Mouse (Mus musculus) E14TG2a.4 (cell line): ENCODE data around the gene Prodh2.
"Not testable (repeated sequence)": the region's sequence is repeated elsewhere in the genome, so short reads cannot be mapped to it uniquely, and the experiment has no call there.

ENCODE experiments used
- H3K27me3 ChIP-seq: 2 replicates; pipeline ENCODE4 v1.6.1; 2014; ENCODE audit warnings: low read length, control low read depth; ENCODE audit not compliant: insufficient read depth
- H3K36me3 ChIP-seq: 2 replicates; pipeline ENCODE4 v1.6.1; 2014; ENCODE audit warnings: low read length, control low read depth; ENCODE audit not compliant: insufficient read depth
- H3K4me1 ChIP-seq: replicated peaks from 2 replicates; pipeline ENCODE4 v1.6.1; 2014; ENCODE audit warnings: low read depth, low read length, control low read depth
- H3K4me3 ChIP-seq: replicated peaks from 2 replicates; pipeline ENCODE4 v1.5.1; 2014; ENCODE audit warnings: mild to moderate bottlenecking, low read length
- H3K9me3 ChIP-seq: 2 replicates; pipeline ENCODE4 v1.6.1; 2014; ENCODE audit warnings: low read length, control low read depth
- CTCF ChIP-seq: conservative IDR thresholded peaks from 2 replicates; pipeline ENCODE4 v1.5.1; 2014; ENCODE audit warnings: low read length
- NANOG ChIP-seq: IDR thresholded peaks from 2 replicates; pipeline ENCODE4 v1.6.1; 2014; ENCODE audit warnings: borderline replicate concordance, low read length, mixed read lengths
- POU5F1 ChIP-seq: IDR thresholded peaks from 2 replicates; pipeline ENCODE4 v1.6.1; 2014; ENCODE audit warnings: low read length, borderline replicate concordance

Prodh2 gene

DNA sequence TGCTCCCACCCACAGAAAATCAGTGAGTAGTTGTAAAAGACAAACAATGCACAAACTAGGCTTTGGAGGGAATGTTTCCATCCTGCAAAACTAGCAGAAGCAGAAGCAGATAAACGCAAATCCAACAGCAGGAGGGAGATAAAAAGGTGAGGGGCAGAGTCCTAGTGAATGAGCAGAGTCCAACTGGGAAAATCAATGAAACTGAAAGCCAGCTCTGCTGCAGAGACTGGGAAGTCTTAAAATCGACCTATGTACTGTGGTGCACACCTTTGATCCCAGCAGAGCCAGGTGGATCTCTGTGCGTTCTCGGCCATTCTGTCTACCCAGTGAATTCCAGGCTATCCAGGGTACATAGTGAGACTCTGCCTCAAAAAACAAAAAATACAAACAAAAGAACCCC lies 18.4 kb upstream of the Prodh2 start:
- no peak overlapping the region for H3K4me3 ChIP-seq
- H3K36me3 ChIP-seq: peaks cover 92% of the 10 kb centered on the region
- peaks cover 47% of the 10 kb centered on the region for H3K4me1 ChIP-seq
- no peaks in the 10 kb centered on the region for H3K27me3 ChIP-seq
- TF ChIP-seq CTCF: no peak
- no peak for TF ChIP-seq NANOG
- TF ChIP-seq POU5F1: no peak
- H3K9me3 ChIP-seq: peaks cover 27% of the 10 kb centered on the region

DNA sequence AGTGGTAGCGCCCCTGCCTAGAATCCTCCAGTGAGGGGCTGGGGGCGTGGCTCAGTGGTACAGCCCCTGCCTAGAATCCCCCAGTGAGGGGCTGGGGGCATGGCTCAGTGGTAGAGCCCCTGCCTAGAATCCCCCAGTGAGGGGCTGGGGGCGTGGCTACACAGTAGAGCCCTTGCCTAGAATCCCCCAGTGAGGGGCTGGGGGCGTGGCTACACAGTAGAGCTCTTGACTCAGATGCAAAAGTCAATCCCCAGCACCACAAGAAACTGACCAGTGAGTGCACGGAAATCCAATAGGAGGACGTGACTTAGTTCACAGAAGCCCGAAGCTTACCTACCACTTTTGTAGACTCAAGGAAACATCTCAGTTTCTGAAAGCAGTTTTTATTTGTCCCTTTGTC lies 17.3 kb upstream of the Prodh2 start:
- not testable (repeated sequence) for H3K27me3 ChIP-seq, H3K4me3 ChIP-seq
- H3K4me1 ChIP-seq: peaks cover 41% of the 10 kb centered on the region
- peaks cover 88% of the 10 kb centered on the region for H3K36me3 ChIP-seq
- peaks cover 27% of the 10 kb centered on the region for H3K9me3 ChIP-seq

DNA sequence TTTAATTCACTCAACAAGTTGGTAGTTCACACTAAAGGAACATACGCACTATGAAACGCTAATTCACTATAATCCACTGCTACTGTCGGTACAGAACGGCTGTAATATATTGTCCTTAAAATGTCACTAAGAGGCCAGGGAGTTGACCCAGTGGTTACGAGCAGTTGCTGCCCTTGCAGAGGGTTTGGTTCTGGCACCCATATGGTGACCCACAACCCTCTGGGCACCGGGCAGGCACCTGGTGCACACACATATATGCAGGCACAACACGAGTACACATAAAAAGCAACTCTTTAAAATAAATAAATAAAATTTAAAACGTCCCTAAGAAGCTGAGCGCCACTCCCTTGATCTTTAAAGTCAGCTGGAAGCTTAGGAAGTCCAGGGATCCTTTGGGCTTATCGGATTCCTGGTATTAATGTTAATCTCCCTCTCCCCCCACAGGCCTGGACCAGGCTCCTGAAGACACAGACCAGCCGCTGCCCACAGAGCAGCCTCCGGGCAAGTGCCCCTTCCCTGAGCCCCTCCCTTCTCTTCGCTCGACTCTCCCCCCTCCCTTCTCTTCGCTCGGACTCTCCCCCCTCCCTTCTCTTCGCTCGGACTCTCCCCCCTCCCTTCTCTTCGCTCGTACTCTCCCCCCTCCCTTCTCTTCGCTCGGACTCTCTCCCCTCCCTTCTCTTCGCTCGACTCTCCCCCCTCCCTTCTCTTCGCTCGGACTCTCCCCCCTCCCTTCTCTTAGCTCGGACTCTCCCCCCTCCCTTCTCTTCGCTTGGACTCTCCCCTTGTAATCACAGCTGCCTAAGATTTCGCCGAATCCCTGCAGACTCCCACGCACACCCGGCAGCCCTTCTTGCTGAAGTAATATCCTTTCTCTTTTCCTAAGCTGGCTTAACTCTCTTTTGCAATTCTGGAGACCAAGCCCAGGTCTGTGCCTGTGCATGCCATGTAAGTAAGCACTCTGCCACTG lies 15.7 kb upstream of the Prodh2 start:
- Histone ChIP-seq H3K36me3 (peaks cover 88% of the 10 kb centered on the region), H3K27me3 (no peaks in the 10 kb centered on the region), H3K4me3 (no peak overlapping the region), H3K9me3 (peaks cover 27% of the 10 kb centered on the region), H3K4me1 (peaks cover 42% of the 10 kb centered on the region)
- TF ChIP-seq POU5F1 (no peak), CTCF (no peak), NANOG (no peak)

DNA sequence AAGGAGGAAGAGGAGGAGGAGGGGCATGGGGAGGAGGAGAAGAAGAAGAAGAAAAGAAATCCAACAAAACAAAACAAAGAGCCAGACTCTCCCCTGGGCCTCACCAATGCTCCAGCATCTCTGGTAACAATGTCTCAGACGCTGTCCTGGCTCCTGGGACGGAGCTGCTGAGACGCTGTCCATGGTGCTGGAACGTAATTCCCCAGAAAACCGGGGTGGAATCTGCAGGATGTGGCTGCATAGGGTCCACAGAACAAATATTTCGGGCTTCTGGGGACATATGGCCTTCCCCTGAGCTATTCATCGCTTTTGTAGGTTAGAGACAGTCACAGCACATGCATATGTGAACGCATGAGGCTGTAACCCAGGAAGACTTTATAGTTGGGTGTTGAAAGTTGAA lies 9.2 kb upstream of the Prodh2 start:
- Histone ChIP-seq H3K36me3 (peaks cover 88% of the 10 kb centered on the region), H3K4me1 (peaks cover 29% of the 10 kb centered on the region), H3K4me3 (no peak overlapping the region), H3K27me3 (no peaks in the 10 kb centered on the region), H3K9me3 (peaks cover 25% of the 10 kb centered on the region)
- TF ChIP-seq CTCF (no peak), NANOG (no peak), POU5F1 (no peak)

DNA sequence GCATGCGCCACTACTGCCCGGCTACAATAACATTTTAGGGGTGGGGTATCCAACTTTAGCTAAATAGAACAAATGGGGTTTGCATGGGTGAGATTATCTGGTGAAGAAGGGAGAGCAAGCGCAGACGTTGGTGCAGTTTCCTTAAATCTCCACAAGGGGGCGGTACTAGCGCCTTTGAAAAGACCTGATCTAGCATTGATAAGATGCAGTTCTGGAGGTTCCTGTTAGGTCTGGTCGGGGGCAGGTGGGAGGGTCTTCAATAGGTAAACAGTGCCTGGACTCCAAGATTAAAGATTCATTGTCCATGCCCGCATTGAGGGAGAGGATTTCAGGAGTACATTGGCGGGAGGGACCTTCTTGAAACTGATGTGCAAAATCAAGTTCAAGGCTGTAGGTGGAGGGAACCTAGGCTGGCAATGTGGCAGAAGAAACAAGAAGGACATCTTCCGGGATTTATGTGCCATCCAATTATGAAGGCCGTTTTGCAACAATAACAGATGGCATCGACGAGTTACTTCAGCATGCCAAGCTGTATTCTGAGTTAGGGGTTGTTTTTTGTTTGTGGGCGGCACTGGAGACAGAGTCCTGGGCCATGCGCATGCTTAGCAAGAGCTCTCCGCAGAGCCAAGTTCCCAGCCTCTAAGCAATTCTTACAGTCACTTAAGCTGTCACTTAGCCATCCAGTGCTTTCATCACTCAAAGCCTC lies 3.0 kb upstream of the Prodh2 start:
- Histone ChIP-seq H3K4me3 (peak overlapping the region; percentile 61; the same call in 1 of the 2 replicates), H3K36me3 (peaks cover 36% of the 10 kb centered on the region), H3K4me1 (peaks cover 41% of the 10 kb centered on the region), H3K9me3 (peaks cover 26% of the 10 kb centered on the region), H3K27me3 (peaks cover 8% of the 10 kb centered on the region; the same call in 1 of the 2 replicates)
- no peak for TF ChIP-seq NANOG
- peak; percentile 85 for TF ChIP-seq CTCF

DNA sequence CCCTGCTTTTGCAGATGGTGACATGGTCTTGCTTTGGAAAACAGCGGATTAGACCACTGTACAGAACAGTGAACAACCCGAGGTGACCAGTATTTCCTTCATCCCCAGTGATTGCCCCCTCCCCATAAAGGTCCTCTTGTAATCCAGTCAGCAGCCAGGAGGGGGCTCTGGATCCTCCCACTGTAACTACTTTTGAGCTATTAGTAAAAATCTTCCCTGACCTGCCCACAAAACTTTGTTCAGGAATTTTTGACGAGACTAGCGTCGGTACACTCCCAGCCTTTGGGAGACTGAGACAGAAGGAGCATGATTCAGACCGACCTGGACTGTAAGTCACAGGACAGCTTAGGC lies 2.5 kb upstream of the Prodh2 start:
- Histone ChIP-seq H3K27me3 (peaks cover 8% of the 10 kb centered on the region; the same call in 1 of the 2 replicates), H3K4me1 (peaks cover 41% of the 10 kb centered on the region), H3K9me3 (peaks cover 25% of the 10 kb centered on the region), H3K4me3 (peak overlapping the region; percentile 61), H3K36me3 (peaks cover 31% of the 10 kb centered on the region)
- TF ChIP-seq POU5F1 (no peak), NANOG (no peak), CTCF (peak; percentile 55)

DNA sequence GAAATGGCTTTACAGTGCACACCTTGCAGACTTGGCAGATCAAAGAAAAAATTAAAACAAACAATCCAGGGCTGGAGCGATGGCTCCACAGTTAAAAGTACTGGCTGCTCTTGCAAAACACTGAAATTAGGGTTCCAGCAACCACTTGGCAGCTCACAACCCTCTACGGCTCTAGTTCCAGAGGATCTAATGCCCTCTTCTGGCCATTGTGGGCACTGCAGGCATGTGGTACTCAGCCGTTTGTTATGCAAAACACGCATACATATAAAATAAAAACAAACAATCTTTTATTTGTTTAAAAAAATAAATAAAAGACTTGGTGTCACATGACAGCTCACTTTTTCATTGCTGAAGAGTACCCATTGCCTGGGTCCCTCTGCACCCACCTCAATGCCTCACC lies 657 bp upstream of the Prodh2 start:
- Histone ChIP-seq H3K27me3 (peaks cover 8% of the 10 kb centered on the region; the same call in 1 of the 2 replicates), H3K4me3 (no peak overlapping the region), H3K9me3 (peaks cover 8% of the 10 kb centered on the region), H3K4me1 (peaks cover 41% of the 10 kb centered on the region), H3K36me3 (peaks cover 12% of the 10 kb centered on the region)
- TF ChIP-seq CTCF (peak; percentile 95), NANOG (no peak), POU5F1 (peak; percentile 47; the same call in 1 of the 2 replicates)

DNA sequence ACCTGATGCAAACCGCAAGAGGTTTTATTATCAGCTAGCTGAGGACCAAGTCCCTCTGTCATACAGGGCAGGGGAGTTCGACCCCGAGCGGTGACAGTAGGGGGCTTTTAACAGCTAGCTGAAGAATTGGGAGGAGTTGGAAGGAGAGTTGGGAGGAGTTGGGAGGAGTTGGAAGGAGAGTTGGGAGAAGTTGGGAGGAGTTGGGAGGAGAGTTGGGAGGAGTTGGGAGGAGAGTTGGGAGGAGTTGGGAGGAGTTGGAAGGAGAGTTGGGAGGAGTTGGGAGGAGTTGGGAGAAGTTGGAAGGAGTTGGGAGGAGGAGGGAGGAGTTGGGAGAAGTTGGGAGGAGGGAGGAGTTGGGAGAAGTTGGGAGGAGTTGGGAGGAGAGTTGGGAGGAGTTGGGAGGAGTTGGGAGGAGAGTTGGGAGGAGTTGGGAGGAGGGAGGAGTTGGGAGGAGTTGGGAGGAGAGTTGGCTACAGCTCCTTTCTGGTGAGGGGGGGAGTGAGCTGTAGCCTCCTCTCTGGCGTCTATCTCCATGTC lies 2.2 kb downstream of the Prodh2 start:
- Histone ChIP-seq H3K9me3 (peaks cover 12% of the 10 kb centered on the region), H3K4me1 (peaks cover 31% of the 10 kb centered on the region)
- not testable (repeated sequence) for H3K36me3 ChIP-seq, H3K4me3 ChIP-seq, H3K27me3 ChIP-seq

DNA sequence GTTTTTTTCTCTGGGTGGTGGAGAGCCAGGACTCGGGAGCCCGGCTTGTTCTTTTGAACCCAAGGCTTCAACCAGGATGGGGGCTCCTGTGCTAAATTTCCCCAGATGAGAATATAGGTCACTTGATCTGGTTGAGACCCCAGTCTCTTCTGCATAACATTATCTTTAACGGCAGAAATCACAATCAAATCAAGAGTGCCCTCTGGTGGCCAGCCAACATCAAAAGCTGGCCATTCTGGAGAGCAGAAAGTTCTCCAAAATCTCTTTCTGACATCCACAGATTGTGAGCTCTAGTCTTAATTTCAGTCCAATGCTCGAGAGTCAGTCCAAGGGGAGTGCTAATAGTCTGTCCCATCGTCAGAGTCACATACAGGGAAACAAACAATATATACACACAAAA lies 7.7 kb downstream of the Prodh2 start:
- H3K36me3 ChIP-seq, H3K27me3 ChIP-seq, H3K4me1 ChIP-seq, H3K4me3 ChIP-seq: not testable (repeated sequence)
- H3K9me3 ChIP-seq: peaks cover 26% of the 10 kb centered on the region
